Mouse (Mus musculus): Measurements from ENCODE around the gene Clec4e.
"Not testable (repeated sequence)": the region's sequence is repeated elsewhere in the genome, so short reads cannot be mapped to it uniquely, and the experiment has no call there.

Clec4e gene

GRCm38 (mm10) chr6:123289753-123290152, at the start of gene Clec4e:
Clec4e (minus strand) TSS chr6:123289870.
- DNase-seq = no peak

GRCm38 (mm10) chr6:123332503-123332902, 42.8 kb upstream of the Clec4e start:
- DNase-seq = no peak

- no peak for DNase-seq
Measured at GRCm38 (mm10) chr6:123308033-123308432, 18.4 kb upstream of the Clec4e start, which contains the start of gene Vmn2r19. Vmn2r19 (plus strand) TSS chr6:123308333.

- not testable (repeated sequence) for DNase-seq
Measured at GRCm38 (mm10) chr6:123306315-123306714, 16.6 kb upstream of the Clec4e start.

GRCm38 (mm10) chr6:123296687-123297086, 7.0 kb upstream of the Clec4e start:
- no peak for DNase-seq

GRCm38 (mm10) chr6:123293509-123293908, 3.8 kb upstream of the Clec4e start:
- not testable (repeated sequence) for DNase-seq

- no peak for DNase-seq
Measured at GRCm38 (mm10) chr6:123292751-123293400, 3.2 kb upstream of the Clec4e start.

GRCm38 (mm10) chr6:123288931-123289330, 739 bp downstream of the Clec4e start:
- no peak for DNase-seq

- no peak for DNase-seq
Measured at GRCm38 (mm10) chr6:123286311-123286710, 3.4 kb downstream of the Clec4e start.

GRCm38 (mm10) chr6:123279443-123279842, 10.2 kb downstream of the Clec4e start:
- peak; percentile 12 for DNase-seq

- DNase-seq = no peak
Measured at GRCm38 (mm10) chr6:123266945-123267344, 22.7 kb downstream of the Clec4e start.

GRCm38 (mm10) chr6:123265809-123266208, 23.9 kb downstream of the Clec4e start:
- DNase-seq = no peak

GRCm38 (mm10) chr6:123264194-123264593, 25.5 kb downstream of the Clec4e start:
- DNase-seq = no peak

GRCm38 (mm10) chr6:123261555-123262161, 28.0 kb downstream of the Clec4e start, which contains the start of gene Clec4d:
Clec4d (plus strand) TSS chr6:123262111.
- no peak for DNase-seq

- DNase-seq = no peak
Measured at GRCm38 (mm10) chr6:123260868-123261267, 28.8 kb downstream of the Clec4e start.

GRCm38 (mm10) chr6:123259889-123260603, 29.6 kb downstream of the Clec4e start:
- no peak for DNase-seq

GRCm38 (mm10) chr6:123258946-123259345, 30.7 kb downstream of the Clec4e start:
- no peak for DNase-seq

- no peak for DNase-seq
Measured at GRCm38 (mm10) chr6:123252735-123253134, 36.9 kb downstream of the Clec4e start.

GRCm38 (mm10) chr6:123248862-123249261, 40.8 kb downstream of the Clec4e start:
- not testable (repeated sequence) for DNase-seq

- no peak for DNase-seq
Measured at GRCm38 (mm10) chr6:123244201-123244600, 45.5 kb downstream of the Clec4e start.

GRCm38 (mm10) chr6:123237582-123237981, 52.1 kb downstream of the Clec4e start:
- no peak for DNase-seq
